Mouse (Mus musculus) megakaryocyte, embryonic 14.5 days (primary cell): Measurements from ENCODE around the gene Mobp. TPM values are rescaled to one million over a fixed set of nuclear protein-coding genes. Genes with fewer than 3 reads are reported as not detected.
"Not testable (repeated sequence)": the region's sequence is repeated elsewhere in the genome, so short reads cannot be mapped to it uniquely, and the experiment has no call there.

Source experiments
- H3K27me3 ChIP-seq: replicated peaks from 2 replicates; pipeline ENCODE3; 2012; ENCODE audit warnings: inconsistent platforms
- H3K36me3 ChIP-seq: replicated peaks from 2 replicates; pipeline ENCODE3; 2012; ENCODE audit warnings: low read length, inconsistent platforms, mixed read lengths
- H3K4me1 ChIP-seq: 2 replicates; pipeline ENCODE4 v1.6.1; 2012; ENCODE audit warnings: inconsistent platforms
- H3K4me3 ChIP-seq: replicated peaks from 2 replicates; pipeline ENCODE3; 2012; ENCODE audit warnings: moderate library complexity, mild to moderate bottlenecking, inconsistent platforms
- H3K9me3 ChIP-seq: 2 replicates; pipeline ENCODE4 v1.6.1; 2012; ENCODE audit warnings: inconsistent platforms
- FLI1 ChIP-seq: IDR thresholded peaks from 2 replicates; pipeline ENCODE4 v1.6.1; 2012; ENCODE audit warnings: low read length, inconsistent platforms, mixed read lengths
- GATA1 ChIP-seq: IDR thresholded peaks from 3 replicates; pipeline ENCODE4 v1.6.1; 2012; ENCODE audit warnings: mixed read lengths, low read length, inconsistent platforms, borderline replicate concordance
- polyA plus RNA-seq: library from polyadenylated mRNA; stranded (reverse); fragments of >175 nt; gene quantifications from 2 replicates; pipeline ENCODE4 v1.2.3, GENCODE M21; 2012; ENCODE audit warnings: low replicate concordance; ENCODE audit not compliant: insufficient read depth

Gene Mobp
- not detected in 2 replicates for polyA plus RNA-seq

- H3K9me3 ChIP-seq: no peaks in the 10 kb centered on the region
- TF ChIP-seq GATA1: no peak
- no peak for TF ChIP-seq FLI1
- no peaks in the 10 kb centered on the region for H3K4me1 ChIP-seq
- peaks cover 27% of the 10 kb centered on the region for H3K27me3 ChIP-seq
- no peak within 1 kb of the TSS for H3K4me3 ChIP-seq
- H3K36me3 ChIP-seq: no peaks in the 10 kb centered on the region
Observed at GRCm38 (mm10) chr9:120149222-120149828, at the start of gene Mobp. Gene Mobp, plus strand, starts transcription at chr9:120149707.

DNA sequence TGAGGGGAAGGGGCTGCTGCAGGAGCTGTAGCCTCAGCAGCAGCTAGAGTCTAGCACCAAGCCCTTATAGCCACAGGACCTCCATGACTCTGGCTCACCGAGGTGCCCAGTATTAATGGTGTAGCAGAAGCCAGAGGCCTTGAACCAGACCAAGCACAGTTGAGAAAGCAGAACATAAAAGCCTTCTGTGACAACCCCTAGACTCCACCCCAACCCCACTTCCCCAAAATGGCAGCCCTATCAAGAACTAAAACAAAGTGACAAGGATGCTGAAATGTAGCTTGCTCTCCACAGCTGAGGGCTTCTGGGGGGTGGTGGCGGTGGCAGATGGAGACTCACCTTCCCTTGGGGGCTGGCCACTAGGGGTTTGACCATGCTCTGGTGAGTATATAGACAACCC, 48.3 kb upstream of the Mobp start:
- H3K4me1 ChIP-seq: peaks cover 6% of the 10 kb centered on the region
- TF ChIP-seq FLI1 (no peak), GATA1 (no peak)
- no peaks in the 10 kb centered on the region for H3K27me3 ChIP-seq

DNA sequence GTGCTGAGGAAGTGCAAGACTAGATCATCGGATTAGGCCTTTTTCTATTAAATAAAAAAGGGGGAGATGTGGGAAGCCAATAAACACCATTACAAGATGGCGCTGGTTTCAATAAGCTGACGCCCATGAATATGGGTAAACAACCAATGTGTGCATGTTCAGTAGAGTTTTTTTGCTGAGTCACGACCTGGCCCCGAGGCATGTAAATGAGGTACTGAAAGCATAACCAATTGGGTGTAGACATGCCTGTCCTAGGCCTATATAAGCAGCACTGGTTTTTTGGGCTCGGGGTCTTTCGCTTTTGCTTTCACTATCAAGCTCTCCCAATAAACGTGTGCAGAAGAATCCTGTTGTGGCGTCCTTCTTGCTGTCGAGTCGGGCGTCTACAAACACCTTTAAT, 40.6 kb upstream of the Mobp start:
- H3K36me3 ChIP-seq, H3K27me3 ChIP-seq, H3K9me3 ChIP-seq, H3K4me3 ChIP-seq: not testable (repeated sequence)
- peaks cover 29% of the 10 kb centered on the region for H3K4me1 ChIP-seq

More for the DNA sequence above, 48.3 kb upstream of the Mobp start:
- Histone ChIP-seq H3K4me3 (no peak overlapping the region), H3K36me3 (no peaks in the 10 kb centered on the region), H3K9me3 (peaks cover 9% of the 10 kb centered on the region)

- peak within 1 kb of the TSS; percentile 94 for H3K4me3 ChIP-seq
- peaks cover 4% of the 10 kb centered on the region for H3K36me3 ChIP-seq
- no peaks in the 10 kb centered on the region for H3K27me3 ChIP-seq
- no peak for TF ChIP-seq GATA1
- TF ChIP-seq FLI1: peak; percentile 61; the same call in 1 of the 2 replicates
- no peaks in the 10 kb centered on the region for H3K9me3 ChIP-seq
- peaks cover 44% of the 10 kb centered on the region for H3K4me1 ChIP-seq
Observed at GRCm38 (mm10) chr9:120110211-120111018, 39.1 kb upstream of the Mobp start, which contains the start of gene Slc25a38. Gene Slc25a38, plus strand, starts transcription at chr9:120110374.

GRCm38 (mm10) chr9:120111156-120111945, 38.2 kb upstream of the Mobp start:
- Histone ChIP-seq H3K27me3 (no peaks in the 10 kb centered on the region), H3K4me3 (peak overlapping the region; percentile 94), H3K9me3 (no peaks in the 10 kb centered on the region), H3K4me1 (peaks cover 53% of the 10 kb centered on the region), H3K36me3 (peaks cover 4% of the 10 kb centered on the region)
- TF ChIP-seq GATA1: no peak
- no peak for TF ChIP-seq FLI1

DNA sequence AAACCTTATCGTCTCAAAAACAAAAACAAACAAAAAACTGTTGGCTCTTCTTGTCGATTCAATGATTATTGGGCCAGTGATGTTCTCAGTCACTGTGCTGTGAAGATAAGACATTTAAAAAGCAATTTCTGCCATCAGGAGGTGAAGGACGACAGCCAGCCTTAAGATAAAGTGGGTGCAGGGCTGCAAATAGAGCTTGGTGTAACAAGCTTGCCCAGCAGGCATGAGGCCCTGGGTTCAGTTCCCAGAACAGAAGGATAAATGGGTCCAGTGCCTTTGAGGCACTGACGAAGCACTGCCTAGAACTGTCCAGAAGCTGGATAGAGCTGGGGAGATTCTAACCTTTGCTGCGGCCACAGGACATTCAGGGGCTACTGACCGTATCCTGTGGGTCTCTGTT, 37.0 kb upstream of the Mobp start:
- H3K9me3 ChIP-seq: no peaks in the 10 kb centered on the region
- TF ChIP-seq FLI1: no peak
- TF ChIP-seq GATA1: no peak
- no peaks in the 10 kb centered on the region for H3K27me3 ChIP-seq
- H3K36me3 ChIP-seq: peaks cover 14% of the 10 kb centered on the region
- peak overlapping the region; percentile 28 for H3K4me3 ChIP-seq
- H3K4me1 ChIP-seq: peaks cover 64% of the 10 kb centered on the region

DNA sequence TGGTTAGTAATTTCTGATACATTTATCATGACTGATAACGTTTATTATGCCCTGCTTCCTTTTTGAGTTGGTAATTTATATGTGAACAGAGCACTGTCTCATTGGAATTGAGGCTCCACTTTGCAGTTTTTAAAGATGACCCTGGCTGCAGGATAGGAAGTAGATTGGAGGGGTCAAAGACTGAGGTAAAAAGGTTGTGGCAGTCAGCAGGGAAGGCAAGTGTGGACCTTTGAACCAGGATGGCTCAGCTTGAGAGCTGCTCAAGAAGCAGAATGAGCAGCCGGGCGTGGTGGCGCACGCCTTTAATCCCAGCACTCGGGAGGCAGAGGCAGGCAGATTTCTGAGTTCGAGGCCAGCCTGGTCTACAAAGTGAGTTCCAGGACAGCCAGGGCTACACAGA, 36.1 kb upstream of the Mobp start:
- TF ChIP-seq FLI1: no peak
- no peak for TF ChIP-seq GATA1
- Histone ChIP-seq H3K36me3 (peaks cover 23% of the 10 kb centered on the region), H3K4me1 (peaks cover 74% of the 10 kb centered on the region), H3K4me3 (no peak overlapping the region), H3K27me3 (no peaks in the 10 kb centered on the region), H3K9me3 (no peaks in the 10 kb centered on the region)

DNA sequence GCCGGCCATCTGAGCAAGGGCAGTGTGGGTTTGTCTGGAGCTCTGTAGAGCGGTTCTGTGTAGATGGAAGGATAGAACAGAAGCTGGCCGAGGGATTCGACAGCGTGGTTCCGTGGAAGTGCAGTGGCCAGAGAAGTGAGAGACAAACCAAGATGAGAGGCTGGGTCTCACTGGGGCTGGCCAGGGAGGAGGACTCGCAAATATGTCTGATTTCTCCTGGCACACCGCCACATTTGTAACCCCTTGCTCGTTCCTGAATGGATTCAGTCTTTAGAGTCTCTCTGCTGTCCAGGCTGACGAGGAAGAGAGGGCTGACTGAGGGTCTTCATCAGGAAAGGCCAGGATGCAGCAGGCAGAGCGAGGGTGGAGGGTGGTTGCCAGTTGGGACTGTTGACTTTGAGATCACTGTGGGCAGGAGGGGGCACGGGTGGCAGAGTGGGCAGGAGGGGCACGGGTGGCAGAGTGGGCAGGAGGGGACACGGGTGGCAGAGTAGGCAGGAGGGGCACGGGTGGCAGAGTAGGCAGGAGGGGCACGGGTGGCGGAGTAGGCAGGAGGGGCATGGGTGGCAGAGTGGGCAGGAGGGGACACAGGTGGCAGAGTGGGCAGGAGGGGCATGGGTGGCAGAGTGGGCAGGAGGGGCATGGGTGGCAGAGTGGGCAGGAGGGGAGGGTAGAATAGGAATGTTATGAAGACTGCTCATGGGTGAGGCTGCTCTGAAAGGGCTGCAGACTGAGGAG, 35.3 kb upstream of the Mobp start:
- Histone ChIP-seq H3K4me3 (peak overlapping the region; percentile 18), H3K4me1 (peaks cover 81% of the 10 kb centered on the region)

DNA sequence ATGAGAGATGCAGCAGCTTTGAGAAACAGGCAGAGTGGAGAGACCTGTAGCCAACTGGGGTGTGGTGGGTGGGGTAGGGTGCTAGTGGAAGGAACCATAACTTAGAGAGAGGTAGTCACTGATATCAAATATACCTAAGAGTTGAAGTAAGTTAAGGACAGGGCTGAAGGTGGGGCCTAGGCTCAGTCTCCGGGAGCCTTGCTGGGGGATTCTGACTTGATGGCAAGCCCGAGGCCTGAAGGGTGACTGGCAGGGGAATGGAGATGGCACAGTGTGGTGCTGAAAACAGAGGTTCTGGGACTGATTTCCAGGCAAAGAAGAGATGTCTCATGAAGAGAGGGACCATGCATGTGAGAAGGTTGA, 34.7 kb upstream of the Mobp start:
- H3K4me1 ChIP-seq: peaks cover 87% of the 10 kb centered on the region
- H3K36me3 ChIP-seq: peaks cover 34% of the 10 kb centered on the region
- H3K4me3 ChIP-seq: peak overlapping the region; percentile 82
- no peaks in the 10 kb centered on the region for H3K27me3 ChIP-seq
- TF ChIP-seq FLI1: no peak
- TF ChIP-seq GATA1: no peak
- no peaks in the 10 kb centered on the region for H3K9me3 ChIP-seq

More for the DNA sequence above, 35.3 kb upstream of the Mobp start:
- H3K36me3 ChIP-seq: peaks cover 29% of the 10 kb centered on the region
- no peaks in the 10 kb centered on the region for H3K27me3 ChIP-seq
- no peaks in the 10 kb centered on the region for H3K9me3 ChIP-seq
- TF ChIP-seq GATA1: no peak
- no peak for TF ChIP-seq FLI1

- H3K27me3 ChIP-seq: no peaks in the 10 kb centered on the region
- peaks cover 42% of the 10 kb centered on the region for H3K36me3 ChIP-seq
- H3K4me3 ChIP-seq: peak overlapping the region; percentile 87
- no peak for TF ChIP-seq GATA1
- TF ChIP-seq FLI1: no peak
- H3K4me1 ChIP-seq: peaks cover 94% of the 10 kb centered on the region
- no peaks in the 10 kb centered on the region for H3K9me3 ChIP-seq
Observed at GRCm38 (mm10) chr9:120115580-120115979, 33.9 kb upstream of the Mobp start.
